Mouse (Mus musculus): ENCODE measurements at regions not wholly inside any gene's neighbourhood (a gene's known extent, or its start where the extent isn't known, plus 50 kb on each side); places are given as distances from the start of the nearest gene placed in this dataset.

DNA sequence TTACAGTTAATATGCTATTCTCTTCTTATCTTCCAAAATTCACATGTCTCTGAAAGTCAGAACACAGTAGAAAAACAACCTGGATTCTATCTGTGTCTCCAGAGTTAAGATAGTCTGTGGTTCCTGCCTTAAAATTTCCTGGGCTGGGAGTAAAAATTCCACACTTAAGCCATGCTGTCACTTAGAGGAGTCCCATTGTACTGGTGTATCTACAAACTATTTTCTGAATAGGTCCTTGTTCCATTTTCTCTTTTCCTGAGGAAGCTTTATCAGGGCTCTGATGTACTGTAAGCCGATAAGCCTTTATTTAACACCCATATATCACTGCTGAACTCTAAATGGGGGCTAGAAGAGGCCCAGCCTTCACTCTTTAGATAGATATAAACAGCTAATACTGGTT is 1171.1 kb downstream of the Efnb2 start:
- no peak for DNase-seq (ENCODE audit: low spot score)

DNA sequence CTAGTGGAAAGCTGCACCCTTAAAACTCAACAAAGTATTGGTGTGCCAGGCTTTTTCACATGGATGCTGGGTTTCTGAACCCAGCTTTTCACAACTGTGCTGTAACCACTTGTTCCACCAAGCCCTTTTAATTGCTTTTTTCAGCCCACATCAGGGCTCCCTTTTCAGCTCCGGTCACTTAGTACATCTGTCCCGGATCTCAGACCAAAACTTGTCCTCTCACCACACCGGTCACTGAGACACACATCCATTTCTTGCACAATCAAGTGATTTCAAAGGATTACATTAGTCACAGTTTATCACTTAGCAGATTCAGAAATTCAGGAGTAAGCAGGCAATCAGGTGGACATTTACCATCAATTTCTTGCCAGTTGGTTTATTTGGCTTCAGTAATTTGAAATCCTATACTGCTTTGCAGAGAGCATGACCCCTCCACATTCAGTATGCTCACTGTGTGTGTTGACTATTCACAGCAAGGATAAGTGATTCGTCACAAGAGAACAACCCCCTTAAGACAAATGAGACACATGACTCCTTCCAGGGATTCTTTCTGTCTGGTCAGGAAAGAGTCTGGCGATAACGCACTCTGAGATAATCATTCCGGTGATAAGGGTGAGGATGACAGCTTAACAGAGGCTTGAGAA is 1188.8 kb downstream of the Efnb2 start:
- peak; percentile 46 for DNase-seq (ENCODE audit: low spot score)

- no peak for DNase-seq (ENCODE audit: low spot score)
These were observed 1191.8 kb downstream of the Efnb2 start for GRCm38 (mm10) chr8:7469261-7469660.

- DNase-seq (ENCODE audit: low spot score), result no peak
These were observed 1198.2 kb downstream of the Efnb2 start for GRCm38 (mm10) chr8:7462798-7463197.

GRCm38 (mm10) chr8:7449361-7449760 is 1211.7 kb downstream of the Efnb2 start:
- DNase-seq (ENCODE audit: low spot score), result no peak

GRCm38 (mm10) chr8:7447026-7447425 is 1214.0 kb downstream of the Efnb2 start:
- DNase-seq (ENCODE audit: low spot score), result no peak

- DNase-seq (ENCODE audit: low spot score), result no peak
These were observed 1220.2 kb downstream of the Efnb2 start for GRCm38 (mm10) chr8:7440829-7441228.

DNA sequence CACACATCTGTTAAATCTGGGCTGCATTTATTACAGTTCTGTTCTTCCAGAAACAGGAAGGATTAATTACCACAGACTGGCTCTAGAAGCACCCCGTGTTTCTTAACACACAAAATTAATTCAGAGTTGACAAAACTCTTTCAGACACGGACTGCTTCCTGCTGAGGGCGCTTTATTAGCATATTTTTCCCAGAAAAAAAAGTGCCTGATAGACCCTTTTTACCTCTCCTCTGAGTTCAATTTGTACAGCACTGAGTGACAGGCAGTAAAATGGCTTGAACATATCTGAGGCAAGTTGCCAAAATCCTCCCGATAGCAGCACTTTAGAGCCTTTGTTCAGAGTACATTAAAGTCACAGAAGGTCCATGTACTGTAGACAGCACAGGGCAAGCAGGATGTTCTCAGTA is 1220.8 kb downstream of the Efnb2 start:
- DNase-seq (ENCODE audit: low spot score), result peak; percentile 54

DNA sequence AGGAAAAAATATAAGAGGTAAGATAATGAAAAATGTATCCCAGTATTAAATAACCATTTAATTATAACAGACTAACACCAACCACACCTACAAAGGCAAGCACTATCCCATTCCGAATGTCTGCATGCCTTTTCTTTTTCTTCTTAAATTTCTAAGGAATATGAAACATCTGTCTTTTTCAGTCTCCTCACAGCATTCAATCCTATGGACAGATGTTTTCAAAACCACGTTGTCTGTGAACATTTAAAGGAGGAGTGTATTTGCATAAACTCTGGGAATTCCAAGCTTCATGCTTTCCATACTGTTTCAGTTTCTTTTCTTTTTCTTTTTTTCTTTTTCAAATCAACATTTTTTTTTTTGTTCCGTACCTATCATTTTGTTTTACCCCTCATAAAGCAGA is 1221.2 kb downstream of the Efnb2 start:
- no peak for DNase-seq (ENCODE audit: low spot score)

DNA sequence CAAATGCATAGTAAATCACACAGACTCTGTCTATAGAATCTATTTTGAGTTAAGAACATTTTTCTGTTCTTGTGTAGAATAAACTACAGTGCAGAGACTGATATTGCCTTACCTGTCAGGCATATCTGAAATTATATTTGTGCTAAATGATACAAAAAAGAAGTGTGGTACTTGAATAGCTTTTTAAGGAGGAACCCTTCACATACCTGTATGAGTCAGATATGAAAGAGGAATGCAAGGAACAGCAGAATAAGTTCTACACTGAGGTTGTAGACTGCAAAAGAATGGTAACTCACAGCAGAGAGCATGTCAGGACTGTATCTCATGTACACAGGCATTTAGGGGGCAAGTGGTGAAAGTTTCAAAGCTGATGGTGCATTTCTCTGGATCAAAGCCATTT is 1230.6 kb downstream of the Efnb2 start:
- no peak for DNase-seq (ENCODE audit: low spot score)

DNA sequence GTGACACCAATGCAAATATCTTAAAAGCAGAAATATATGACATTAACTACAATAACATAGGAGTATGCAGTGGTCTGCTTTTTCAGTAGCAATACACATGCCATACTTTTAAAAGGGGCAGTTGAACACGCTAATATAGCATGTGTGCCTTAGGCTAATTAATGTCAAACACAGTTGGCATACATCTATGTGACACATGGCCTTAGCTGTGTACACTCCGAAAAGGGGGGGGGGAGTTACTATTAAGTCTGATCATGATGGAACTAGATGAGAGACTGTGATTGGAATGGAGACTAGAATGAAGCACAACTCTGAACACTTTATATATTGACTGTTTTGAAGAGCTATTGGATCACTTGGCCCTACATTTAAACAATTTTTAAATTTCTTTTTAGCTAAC is 1262.9 kb downstream of the Efnb2 start:
- DNase-seq (ENCODE audit: low spot score), result no peak

DNA sequence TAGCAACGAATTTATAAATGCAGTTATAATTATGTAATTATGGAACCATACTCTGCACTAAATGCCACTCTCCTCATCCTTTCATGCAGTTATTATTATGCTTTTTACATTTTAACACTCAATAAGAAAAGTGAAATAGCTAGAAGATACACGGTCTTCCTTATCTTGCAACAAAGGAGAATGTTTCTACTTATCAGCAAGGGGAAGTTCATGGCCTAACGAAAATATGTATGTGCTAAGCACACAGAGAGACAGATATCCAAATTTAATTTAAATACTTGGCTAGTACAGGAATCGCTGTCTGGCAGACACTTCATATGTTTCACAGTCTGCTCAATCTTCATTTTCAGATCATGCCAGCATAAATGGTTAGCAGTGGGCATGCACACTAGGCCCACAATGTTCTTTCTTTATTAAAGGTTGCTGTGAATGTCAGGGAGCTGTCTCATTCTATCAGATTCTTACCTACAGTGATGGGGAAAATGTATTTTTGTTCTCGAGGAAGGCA is 1263.6 kb downstream of the Efnb2 start:
- DNase-seq (ENCODE audit: low spot score), result no peak

Measured in embryo, embryonic 10.5 days (tissue).